Mouse (Mus musculus): ENCODE results near the gene Fam184a. TPM values are rescaled to one million over a fixed set of nuclear protein-coding genes. Genes with fewer than 3 reads are reported as not detected.

Fam184a gene
- polyA plus RNA-seq (2012; fragmentation: generic; extraction: Trizol): not detected

DNA sequence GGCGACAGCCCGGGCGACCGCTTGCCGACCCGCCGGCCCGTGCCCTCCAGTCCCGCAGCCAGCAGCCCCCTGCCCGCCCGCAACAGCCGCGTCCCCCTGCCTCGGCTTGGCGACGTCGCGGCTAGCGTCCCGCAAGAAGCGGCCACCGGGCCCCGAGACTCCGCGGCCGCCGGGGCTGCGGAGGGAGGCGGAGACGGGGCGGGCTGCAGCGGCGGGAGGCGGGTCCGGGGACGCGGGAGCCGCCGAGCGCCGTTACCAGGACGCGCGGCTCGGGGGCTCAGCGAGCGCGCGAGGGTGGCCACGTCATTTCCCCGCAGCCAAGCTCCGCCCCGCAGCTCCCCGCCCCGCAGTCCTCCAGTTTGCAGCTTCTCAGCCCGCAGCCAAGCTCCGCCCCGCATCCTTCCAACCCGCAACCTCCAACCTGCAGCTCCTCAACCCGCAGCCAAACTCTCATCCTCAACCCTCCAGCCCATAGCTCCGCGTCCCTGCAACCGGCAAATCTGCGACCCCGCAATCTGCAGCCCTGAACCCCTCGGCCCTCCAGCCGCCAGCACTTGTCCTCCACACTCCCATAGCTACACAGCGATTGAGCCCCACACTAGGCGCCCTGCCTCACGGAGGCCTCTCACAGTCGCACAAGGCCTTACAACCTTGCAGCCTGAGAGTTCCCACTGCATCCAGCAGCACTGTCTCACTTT is at the start of gene Fam184a:
TSS of gene Fam184a (minus strand) at position 169 of the 698 bp plus-strand sequence.
- Histone ChIP-seq H3K4me3 (no peak within 1 kb of the TSS), H3K79me2 (ENCODE audit: control insufficient read depth, insufficient read depth) (no peaks in the 10 kb centered on the region), H3K36me3 (ENCODE audit: control insufficient read depth, insufficient read depth) (no peaks in the 10 kb centered on the region), H3ac (ENCODE audit: control insufficient read depth, insufficient read length) (no peak within 1 kb of the TSS), H3K4me2 (ENCODE audit: low read depth) (no peak within 1 kb of the TSS), H3K27me3 (ENCODE audit: control insufficient read depth, insufficient read depth, insufficient read length) (no peaks in the 10 kb centered on the region)
- TF ChIP-seq MYOD1 (IDR thresholded peaks at IDR 0.05; ENCODE audit: control insufficient read depth in 1 of 3, insufficient read length in 2 of 3, low read depth in 2 of 3): no peak
- TF ChIP-seq SRF (IDR thresholded peaks at IDR 0.05; ENCODE audit: control insufficient read depth, insufficient read length, low read depth): no peak
- no peak for TF ChIP-seq MYOG (IDR thresholded peaks at IDR 0.05; ENCODE audit: control insufficient read depth in 1 of 3, insufficient read depth in 1 of 3, insufficient read length in 2 of 3, low read depth in 2 of 3)
- no peak for TF ChIP-seq POLR2AphosphoS2 (IDR thresholded peaks at IDR 0.05; ENCODE audit: insufficient read length, low read depth)
- TF ChIP-seq MAX (IDR thresholded peaks at IDR 0.05; ENCODE audit: low read depth): no peak

DNA sequence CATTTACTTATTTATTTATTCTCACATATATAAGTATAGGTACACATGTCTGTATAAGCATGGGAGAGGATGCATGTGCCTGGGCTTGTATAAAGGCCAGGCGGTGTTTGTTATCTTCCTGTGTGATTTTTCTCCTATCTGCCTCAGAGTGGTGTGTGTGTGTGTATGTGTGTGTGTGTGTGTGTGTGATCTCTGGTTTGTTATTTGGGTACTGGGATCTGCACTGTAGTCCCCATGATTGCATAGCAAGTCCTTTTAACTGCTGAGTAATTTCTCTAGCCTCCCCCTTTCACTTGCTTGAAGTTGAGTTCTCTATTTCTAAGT is 45.3 kb upstream of the Fam184a start:
- Histone ChIP-seq H3K4me2 (ENCODE audit: low read depth) (no peak overlapping the region), H3ac (ENCODE audit: control insufficient read depth, insufficient read length) (no peak overlapping the region), H3K4me3 (no peak overlapping the region), H3K79me2 (ENCODE audit: control insufficient read depth, insufficient read depth) (no peaks in the 10 kb centered on the region), H3K27me3 (ENCODE audit: control insufficient read depth, insufficient read depth, insufficient read length) (no peaks in the 10 kb centered on the region), H3K36me3 (ENCODE audit: control insufficient read depth, insufficient read depth) (no peaks in the 10 kb centered on the region)
- TF ChIP-seq MYOD1 (IDR thresholded peaks at IDR 0.05; ENCODE audit: control insufficient read depth in 1 of 3, insufficient read length in 2 of 3, low read depth in 2 of 3) (no peak), E2F4 (IDR thresholded peaks at IDR 0.05; ENCODE audit: insufficient read depth) (no peak), MAX (IDR thresholded peaks at IDR 0.05; ENCODE audit: low read depth) (no peak), TCF3 (IDR thresholded peaks at IDR 0.05; ENCODE audit: insufficient read length, low read depth) (no peak), USF1 (IDR thresholded peaks at IDR 0.05; ENCODE audit: low read depth) (no peak), POLR2AphosphoS2 (IDR thresholded peaks at IDR 0.05; ENCODE audit: insufficient read length, low read depth) (no peak), POLR2A (IDR thresholded peaks at IDR 0.05; ENCODE audit: insufficient read length, low read depth) (no peak), CEBPB (IDR thresholded peaks at IDR 0.05; ENCODE audit: insufficient read depth, poor library complexity, severe bottlenecking) (no peak), MYOG (IDR thresholded peaks at IDR 0.05; ENCODE audit: control insufficient read depth in 1 of 3, insufficient read depth in 1 of 3, insufficient read length in 2 of 3, low read depth in 2 of 3) (no peak), REST (IDR thresholded peaks at IDR 0.05; ENCODE audit: insufficient read depth, insufficient read length) (no peak), SRF (IDR thresholded peaks at IDR 0.05; ENCODE audit: control insufficient read depth, insufficient read length, low read depth) (no peak), TCF12 (IDR thresholded peaks at IDR 0.05; ENCODE audit: insufficient read depth, poor library complexity, severe bottlenecking) (no peak)

DNA sequence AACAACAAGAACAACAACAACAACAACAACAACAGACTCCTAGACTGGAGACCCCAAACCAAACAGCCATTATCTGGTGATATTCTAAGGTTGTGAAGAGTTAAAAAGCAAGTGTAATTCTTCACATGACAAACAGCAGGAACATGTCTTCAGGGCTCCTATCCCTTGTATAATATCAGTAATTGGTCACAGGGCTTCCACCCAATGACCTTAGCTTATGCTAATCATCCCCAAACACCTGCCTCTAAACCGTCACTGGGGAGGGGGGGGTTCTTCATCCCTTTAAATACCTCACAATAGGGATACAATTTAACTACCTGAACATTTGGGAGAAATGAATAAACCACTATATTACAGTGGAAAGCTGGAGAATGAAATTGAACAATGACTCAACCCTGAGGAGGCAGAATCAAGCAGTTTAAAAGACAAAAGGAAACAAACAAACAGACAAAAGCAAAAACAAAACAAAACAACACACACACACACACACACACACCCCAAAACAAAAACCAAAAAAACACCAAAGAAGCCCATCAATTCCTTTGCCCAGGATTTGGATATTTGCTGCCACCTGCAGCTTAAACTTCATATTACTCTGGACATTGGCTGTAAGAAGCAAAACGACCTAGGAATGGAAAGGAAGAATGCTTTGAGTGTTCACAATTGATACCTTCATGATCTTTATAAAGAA is 44.8 kb upstream of the Fam184a start:
- H3K4me2 ChIP-seq (ENCODE audit: low read depth): no peak overlapping the region
- TF ChIP-seq POLR2AphosphoS2 (IDR thresholded peaks at IDR 0.05; ENCODE audit: insufficient read length, low read depth) (no peak), REST (IDR thresholded peaks at IDR 0.05; ENCODE audit: insufficient read depth, insufficient read length) (no peak), CEBPB (IDR thresholded peaks at IDR 0.05; ENCODE audit: insufficient read depth, poor library complexity, severe bottlenecking) (no peak), MYOD1 (IDR thresholded peaks at IDR 0.05; ENCODE audit: control insufficient read depth in 1 of 3, insufficient read length in 2 of 3, low read depth in 2 of 3) (no peak), MAX (IDR thresholded peaks at IDR 0.05; ENCODE audit: low read depth) (no peak), TCF3 (IDR thresholded peaks at IDR 0.05; ENCODE audit: insufficient read length, low read depth) (no peak), MYOG (IDR thresholded peaks at IDR 0.05; ENCODE audit: control insufficient read depth in 1 of 3, insufficient read depth in 1 of 3, insufficient read length in 2 of 3, low read depth in 2 of 3) (no peak), E2F4 (IDR thresholded peaks at IDR 0.05; ENCODE audit: insufficient read depth) (no peak), SRF (IDR thresholded peaks at IDR 0.05; ENCODE audit: control insufficient read depth, insufficient read length, low read depth) (no peak), TCF12 (IDR thresholded peaks at IDR 0.05; ENCODE audit: insufficient read depth, poor library complexity, severe bottlenecking) (no peak), USF1 (IDR thresholded peaks at IDR 0.05; ENCODE audit: low read depth) (no peak), POLR2A (IDR thresholded peaks at IDR 0.05; ENCODE audit: insufficient read length, low read depth) (no peak)
- no peaks in the 10 kb centered on the region for H3K36me3 ChIP-seq (ENCODE audit: control insufficient read depth, insufficient read depth)
- no peak overlapping the region for H3ac ChIP-seq (ENCODE audit: control insufficient read depth, insufficient read length)
- no peaks in the 10 kb centered on the region for H3K27me3 ChIP-seq (ENCODE audit: control insufficient read depth, insufficient read depth, insufficient read length)
- no peaks in the 10 kb centered on the region for H3K79me2 ChIP-seq (ENCODE audit: control insufficient read depth, insufficient read depth)
- no peak overlapping the region for H3K4me3 ChIP-seq

DNA sequence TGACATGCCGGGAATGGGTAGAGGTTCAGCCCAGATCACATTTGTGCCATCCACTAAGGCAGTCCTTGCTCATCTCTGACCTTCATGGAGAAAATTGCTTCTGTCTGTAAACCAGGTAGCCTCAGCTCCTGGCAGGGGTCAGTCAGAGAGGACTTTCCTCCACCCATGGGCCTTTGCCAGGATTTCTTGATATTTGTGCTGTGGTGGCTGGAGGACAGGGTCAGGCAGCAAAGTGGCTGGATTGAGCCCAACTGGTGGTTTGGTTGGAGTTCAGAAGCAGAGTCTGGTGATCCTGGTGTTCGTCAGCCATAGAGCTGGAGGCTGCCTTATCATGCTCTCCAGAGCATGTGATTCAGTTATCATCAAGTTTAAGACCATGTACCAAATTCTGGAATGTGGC is 40.4 kb upstream of the Fam184a start:
- TF ChIP-seq CEBPB (IDR thresholded peaks at IDR 0.05; ENCODE audit: insufficient read depth, poor library complexity, severe bottlenecking) (no peak), REST (IDR thresholded peaks at IDR 0.05; ENCODE audit: insufficient read depth, insufficient read length) (no peak), E2F4 (IDR thresholded peaks at IDR 0.05; ENCODE audit: insufficient read depth) (no peak), MAX (IDR thresholded peaks at IDR 0.05; ENCODE audit: low read depth) (no peak)
- Histone ChIP-seq H3K27me3 (ENCODE audit: control insufficient read depth, insufficient read depth, insufficient read length) (no peaks in the 10 kb centered on the region), H3ac (ENCODE audit: control insufficient read depth, insufficient read length) (no peak overlapping the region), H3K79me2 (ENCODE audit: control insufficient read depth, insufficient read depth) (no peaks in the 10 kb centered on the region), H3K36me3 (ENCODE audit: control insufficient read depth, insufficient read depth) (no peaks in the 10 kb centered on the region), H3K4me2 (ENCODE audit: low read depth) (no peak overlapping the region), H3K4me3 (no peak overlapping the region)

DNA sequence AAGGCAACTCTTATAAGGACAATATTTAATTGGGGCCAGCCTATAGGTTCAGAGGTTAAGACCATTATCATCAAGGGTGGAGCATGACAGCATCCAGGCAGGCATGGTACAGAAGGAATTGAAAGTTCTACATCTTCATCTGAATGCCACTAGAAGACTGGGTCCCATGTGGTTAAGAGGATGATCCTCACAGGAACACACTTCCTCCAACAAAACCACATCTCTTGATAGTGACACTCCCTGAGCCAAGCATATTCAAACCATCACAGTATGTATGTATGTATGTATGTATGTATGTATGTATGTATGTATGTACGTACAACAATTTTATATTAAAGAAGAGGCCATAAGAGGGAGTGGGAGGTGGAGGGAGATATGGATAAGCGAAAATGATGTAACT is 25.7 kb upstream of the Fam184a start:
- Histone ChIP-seq H3K4me3 (no peak overlapping the region), H3K79me2 (ENCODE audit: control insufficient read depth, insufficient read depth) (no peaks in the 10 kb centered on the region)
- no peak for TF ChIP-seq USF1 (IDR thresholded peaks at IDR 0.05; ENCODE audit: low read depth)
- no peak for TF ChIP-seq MYOD1 (IDR thresholded peaks at IDR 0.05; ENCODE audit: control insufficient read depth in 1 of 3, insufficient read length in 2 of 3, low read depth in 2 of 3)
- no peak for TF ChIP-seq SRF (IDR thresholded peaks at IDR 0.05; ENCODE audit: control insufficient read depth, insufficient read length, low read depth)
- no peak for TF ChIP-seq REST (IDR thresholded peaks at IDR 0.05; ENCODE audit: insufficient read depth, insufficient read length)
- TF ChIP-seq MYOG (IDR thresholded peaks at IDR 0.05; ENCODE audit: control insufficient read depth in 1 of 3, insufficient read depth in 1 of 3, insufficient read length in 2 of 3, low read depth in 2 of 3): no peak
- no peak for TF ChIP-seq TCF3 (IDR thresholded peaks at IDR 0.05; ENCODE audit: insufficient read length, low read depth)
- TF ChIP-seq CEBPB (IDR thresholded peaks at IDR 0.05; ENCODE audit: insufficient read depth, poor library complexity, severe bottlenecking): no peak
- TF ChIP-seq E2F4 (IDR thresholded peaks at IDR 0.05; ENCODE audit: insufficient read depth): no peak
- no peak for TF ChIP-seq TCF12 (IDR thresholded peaks at IDR 0.05; ENCODE audit: insufficient read depth, poor library complexity, severe bottlenecking)

More for the DNA sequence above, 25.7 kb upstream of the Fam184a start:
- no peaks in the 10 kb centered on the region for H3K27me3 ChIP-seq (ENCODE audit: control insufficient read depth, insufficient read depth, insufficient read length)
- no peak overlapping the region for H3K4me2 ChIP-seq (ENCODE audit: low read depth)
- no peaks in the 10 kb centered on the region for H3K36me3 ChIP-seq (ENCODE audit: control insufficient read depth, insufficient read depth)
- no peak overlapping the region for H3ac ChIP-seq (ENCODE audit: control insufficient read depth, insufficient read length)
